Mouse (Mus musculus) testis, adult 10 weeks (tissue): ENCODE measurements around the gene Mrps35. TPM values are rescaled to one million over a fixed set of nuclear protein-coding genes. Genes with fewer than 3 reads are reported as not detected.

Experiments used
- polyA plus RNA-seq: library from polyadenylated mRNA; stranded (reverse); fragments of 350-450 nt; fragmentation: Illumina TruSeq; extraction: RNeasy Lipid Tissue Mini Kit (QIAGEN cat#74804); gene quantifications from one replicate; pipeline ENCODE4 v1.2.3, GENCODE M21; 2014; ENCODE audit warnings: low read depth, low replicate concordance

The Mrps35 gene
- 8.0 TPM for polyA plus RNA-seq

GRCm38 (mm10) chr6:147042291-147043290 lies at the start of gene Mrps35:
Gene Mrps35 (plus strand): TSS chr6:147042764.

DNA sequence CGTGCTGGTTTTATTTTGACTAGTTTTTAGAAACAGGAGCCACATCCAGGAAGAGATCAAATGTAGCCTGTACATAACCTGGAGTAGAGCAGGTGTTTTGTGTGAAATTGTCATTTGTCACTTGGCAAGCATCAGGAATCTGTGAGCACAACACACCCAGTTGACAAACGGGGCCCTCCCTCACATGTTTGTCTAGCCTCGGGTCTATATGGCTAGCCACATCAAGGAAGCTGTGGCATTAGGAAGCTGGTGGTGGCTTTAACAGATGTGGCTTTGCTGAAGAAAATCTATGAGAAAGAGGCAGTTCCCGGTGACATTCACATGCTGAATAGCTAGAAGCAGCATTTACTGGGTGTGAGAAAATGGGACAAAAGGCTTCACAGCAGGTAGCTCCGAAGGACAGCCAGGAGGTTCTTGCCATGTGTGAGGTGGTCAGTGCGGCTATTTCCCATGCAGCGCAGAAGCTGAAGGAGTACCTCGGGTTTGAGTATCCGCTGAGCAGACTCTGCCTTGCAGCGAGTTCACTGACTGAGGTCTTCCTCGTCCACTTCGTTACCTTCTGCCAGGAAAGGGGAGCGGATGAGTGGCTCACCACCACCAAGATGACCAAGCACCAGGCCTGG lies 10.2 kb upstream of the Mrps35 start, which contains the start of gene Rep15:
Rep15 (plus strand) TSS at position 282 of the 623 bp plus-strand sequence.

DNA sequence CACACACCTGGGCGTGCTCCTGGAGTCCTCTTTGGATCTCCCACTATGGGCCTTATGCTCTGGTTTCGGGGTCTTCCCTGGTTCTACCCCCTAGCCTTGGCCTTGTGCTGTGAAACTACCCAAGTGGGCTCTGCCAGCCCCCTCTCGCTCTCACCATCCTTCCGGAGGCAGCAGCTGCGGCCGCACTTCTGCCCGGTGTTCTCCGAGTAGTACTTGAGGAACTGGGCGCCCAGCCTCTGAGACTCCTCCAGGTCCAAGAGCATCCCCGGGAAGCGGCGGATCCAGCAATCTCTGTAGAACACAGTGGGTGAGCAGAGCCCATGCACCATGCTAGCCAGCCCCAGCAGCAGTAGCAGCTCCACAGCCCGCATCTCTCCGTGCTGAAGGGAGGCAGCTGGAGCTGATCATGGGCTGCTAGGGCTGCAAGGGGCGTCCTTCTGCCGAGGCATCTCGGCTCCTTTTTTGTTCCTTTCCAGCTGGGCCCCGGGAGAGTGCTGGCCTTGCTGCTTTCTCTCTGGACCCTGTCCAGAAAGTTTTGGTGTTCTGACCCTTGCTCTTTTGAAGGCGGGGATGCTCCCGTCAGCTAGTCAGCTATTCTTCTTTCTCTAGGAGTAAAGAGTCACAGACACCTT lies 44.1 kb downstream of the Mrps35 start, which contains the start of gene Mansc4:
Mansc4 (minus strand) TSS at position 439 of the 632 bp plus-strand sequence.

GRCm38 (mm10) chr6:147091136-147092120 lies 48.9 kb downstream of the Mrps35 start, which contains the start of gene Klhl42:
Gene Klhl42 (plus strand): TSS chr6:147091379.

Other genes with a start within 250 kb of the Mrps35 start
- gene Arntl2, start 246.7 kb upstream of the Mrps35 start, polyA plus RNA-seq = 1.8 TPM
- gene Smco2, start 192.7 kb upstream of the Mrps35 start, polyA plus RNA-seq = 135 TPM
- gene Ppfibp1, start 154.3 kb upstream of the Mrps35 start, polyA plus RNA-seq = 33.3 TPM
- 343 TPM for gene 1700034J05Rik, start 88.3 kb upstream of the Mrps35 start, polyA plus RNA-seq
- gene Rep15, start 10.2 kb upstream of the Mrps35 start, polyA plus RNA-seq = 0.24 TPM
- gene Mansc4, start 44.3 kb downstream of the Mrps35 start, polyA plus RNA-seq = 0.32 TPM
- gene Klhl42, start 48.6 kb downstream of the Mrps35 start, polyA plus RNA-seq = 2.5 TPM
- not detected for gene Pthlh, start 221.4 kb downstream of the Mrps35 start, polyA plus RNA-seq